Mouse (Mus musculus) kidney, postnatal 10 days (tissue): ENCODE results near the gene Gm10320.

Source experiments
- DNase-seq: peaks from one replicate; pipeline ENCODE4 v3.0.0; 2021; ENCODE audit warnings: mixed read lengths

Gene Gm10320

DNA sequence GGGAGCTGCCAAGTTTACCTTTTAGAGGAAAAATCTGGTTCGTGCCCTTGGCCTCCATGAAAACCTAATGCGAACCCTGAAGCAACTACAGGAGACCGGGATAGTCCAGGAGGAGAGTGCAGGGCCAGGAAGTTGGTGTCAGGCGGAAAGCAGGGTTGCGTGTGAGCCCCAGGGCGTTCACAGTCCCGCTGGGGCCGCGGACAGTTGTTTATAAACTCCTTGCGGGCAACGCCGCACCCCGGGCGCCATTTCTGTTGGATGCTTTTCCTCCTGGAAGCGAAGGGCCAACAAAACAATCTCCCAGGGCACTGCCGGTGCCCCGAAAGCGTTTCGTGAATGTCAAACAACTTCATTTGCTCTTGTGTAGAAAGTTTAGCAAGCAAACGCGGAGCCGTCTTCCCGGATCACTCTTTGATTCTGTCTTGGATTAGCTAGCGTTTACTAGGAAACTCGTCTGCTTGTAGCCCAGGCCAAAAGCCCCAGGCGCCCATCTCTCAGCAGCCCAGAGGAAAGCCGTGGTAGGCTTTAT is 11.1 kb upstream of the Gm10320 start:
- DNase-seq = peak; percentile 21

DNA sequence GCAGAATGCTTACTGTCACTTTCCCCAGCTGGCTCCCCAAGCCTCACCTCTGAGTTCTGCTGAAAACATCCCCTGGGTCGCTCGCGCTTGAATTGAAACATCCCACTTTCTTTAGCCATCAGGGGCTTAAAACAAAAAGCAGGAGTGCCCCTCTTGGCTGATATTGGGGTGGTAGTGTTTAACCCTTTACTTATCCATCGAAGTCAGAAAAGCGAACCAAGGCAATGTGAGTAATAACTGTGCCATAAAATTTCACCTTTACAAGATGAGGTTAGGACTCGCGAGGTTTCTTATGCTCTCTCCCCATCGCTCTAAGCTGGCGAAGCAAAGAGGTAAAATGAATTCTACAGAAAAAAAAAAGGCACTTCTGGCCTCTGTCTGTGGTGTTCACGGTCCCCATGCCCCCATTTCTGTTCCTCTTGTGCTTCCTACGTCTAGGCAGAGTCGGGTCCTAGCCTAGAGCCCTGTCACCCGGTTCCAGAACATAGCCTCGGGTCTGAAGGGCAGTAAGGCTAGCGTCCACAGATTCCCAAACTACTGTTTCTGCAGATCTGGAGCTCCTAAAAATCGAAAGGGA is 10.5 kb upstream of the Gm10320 start:
- DNase-seq = no peak

DNA sequence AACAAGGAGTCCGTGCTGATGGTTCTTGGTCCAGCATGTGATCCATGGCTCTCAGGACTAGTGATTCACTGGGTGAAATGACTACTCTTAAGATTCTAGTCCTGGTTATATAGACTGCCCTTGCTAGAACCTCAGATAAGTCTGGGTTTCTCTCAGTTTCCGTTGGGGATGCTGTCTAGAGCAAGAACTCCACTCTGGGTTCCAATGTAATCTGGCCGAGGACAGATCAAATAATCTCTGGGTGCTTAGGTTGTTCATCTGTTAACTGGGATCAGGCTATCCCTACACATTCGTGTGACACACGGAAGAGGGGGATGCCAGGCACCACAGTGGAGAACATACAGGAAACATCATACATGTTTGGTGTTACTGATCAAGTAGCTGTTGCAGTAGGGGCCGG is 9.5 kb upstream of the Gm10320 start:
- no peak for DNase-seq

GRCm38 (mm10) chr13:98500471-98501125 is 8.8 kb upstream of the Gm10320 start:
- no peak for DNase-seq

GRCm38 (mm10) chr13:98498561-98498960 is 6.8 kb upstream of the Gm10320 start:
- no peak for DNase-seq

DNA sequence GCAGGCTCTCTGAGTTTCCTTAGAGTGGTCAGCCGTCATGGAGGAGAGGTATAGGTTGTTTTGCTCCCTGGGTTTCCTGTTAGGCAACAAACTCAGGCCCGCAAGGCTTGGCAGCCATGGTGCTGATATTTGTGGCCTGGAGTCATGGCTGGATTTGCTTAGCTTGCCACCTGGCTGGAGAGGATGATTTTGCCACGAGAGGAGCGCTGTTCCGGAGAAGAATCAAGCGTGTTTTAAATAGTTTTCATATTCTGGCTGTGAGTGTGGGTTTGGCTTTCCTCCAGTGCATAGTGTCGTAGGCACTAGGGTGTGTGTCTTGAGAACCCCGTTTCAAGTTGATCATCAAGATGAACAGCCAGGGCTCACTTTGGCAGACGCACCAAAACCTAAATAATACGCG is 6.3 kb upstream of the Gm10320 start:
- DNase-seq = no peak

DNA sequence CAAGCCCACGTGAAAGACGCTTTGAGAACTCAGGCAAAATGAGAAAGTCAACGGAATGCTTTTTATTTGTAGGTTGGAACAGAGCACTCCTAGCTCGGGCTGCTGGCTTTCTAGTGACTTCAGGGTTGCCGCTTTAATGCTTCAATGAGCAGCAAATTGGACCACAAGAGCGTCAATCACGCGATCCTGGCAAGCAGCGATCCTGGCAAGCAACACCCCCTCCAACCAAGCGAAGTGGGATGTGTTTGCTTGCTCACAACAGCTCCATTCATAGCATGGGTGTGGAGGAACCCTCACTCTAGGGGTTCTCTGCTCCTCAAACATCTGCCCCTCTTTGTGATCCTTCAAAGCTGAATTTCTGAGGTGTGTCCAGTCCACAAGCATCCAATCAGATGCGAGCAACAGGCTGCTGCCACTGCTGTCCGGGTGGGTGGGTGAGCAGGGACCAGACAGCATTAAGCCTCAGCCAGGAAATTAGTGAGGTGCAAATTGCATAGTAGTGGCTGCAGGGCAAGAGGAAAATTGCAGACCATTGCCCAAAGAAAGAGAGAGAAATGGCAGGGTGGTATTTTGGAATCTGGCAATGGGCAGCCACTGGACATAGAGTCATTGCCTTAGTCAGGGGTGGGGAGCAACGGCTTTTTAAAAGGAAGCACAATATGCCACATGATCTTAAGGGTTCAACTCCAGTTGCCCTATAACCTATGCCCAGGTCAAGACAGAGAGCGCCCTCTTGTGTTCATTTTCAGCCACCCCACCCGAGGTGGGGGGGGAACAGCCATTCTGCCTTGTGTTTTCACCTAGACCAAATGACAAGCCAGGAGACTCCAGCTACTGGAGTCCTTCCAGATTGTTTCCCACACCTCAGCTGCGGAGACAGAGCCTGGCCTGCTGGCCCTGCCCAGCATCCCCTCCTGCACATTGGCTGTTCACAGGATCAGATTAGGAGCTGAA is 5.4 kb upstream of the Gm10320 start:
- DNase-seq = peak; percentile 62

GRCm38 (mm10) chr13:98494492-98495064 is 2.8 kb upstream of the Gm10320 start:
- DNase-seq = no peak

DNA sequence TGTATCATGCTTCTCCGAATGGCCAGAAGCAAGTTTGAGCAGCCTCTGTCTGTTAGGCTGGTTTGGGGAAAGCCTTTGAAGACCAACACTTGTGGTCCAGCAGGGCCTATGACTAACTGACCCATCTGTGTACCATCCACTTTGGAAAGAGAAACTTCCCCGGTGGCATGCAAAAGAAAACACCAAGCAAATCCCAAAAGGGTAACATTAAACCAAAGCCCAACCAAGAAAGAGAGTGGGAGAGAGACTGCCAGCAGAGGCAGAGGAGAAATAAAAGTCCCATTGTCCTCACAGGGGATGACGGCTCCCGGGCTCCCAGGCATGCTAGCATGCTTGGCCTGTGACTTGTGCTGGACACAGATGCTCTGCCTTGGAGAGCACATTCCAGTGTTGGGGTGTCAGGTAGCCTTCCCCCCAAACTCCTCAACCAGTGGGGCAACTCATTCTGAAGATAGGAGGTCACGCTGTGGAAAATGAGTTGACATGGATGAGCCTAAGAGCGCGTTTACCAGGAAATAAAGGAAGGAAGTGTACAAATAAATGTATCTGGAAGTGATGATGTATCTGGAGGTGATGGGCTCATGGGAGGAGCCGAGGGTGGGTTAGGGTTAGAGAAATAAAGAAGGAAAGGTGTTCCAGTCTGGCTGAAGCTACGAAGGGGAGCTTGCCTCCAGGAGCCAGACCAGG is 911 bp upstream of the Gm10320 start:
- no peak for DNase-seq

GRCm38 (mm10) chr13:98486726-98487125 is 5.1 kb downstream of the Gm10320 start:
- no peak for DNase-seq

GRCm38 (mm10) chr13:98486161-98486560 is 5.6 kb downstream of the Gm10320 start:
- DNase-seq = no peak

DNA sequence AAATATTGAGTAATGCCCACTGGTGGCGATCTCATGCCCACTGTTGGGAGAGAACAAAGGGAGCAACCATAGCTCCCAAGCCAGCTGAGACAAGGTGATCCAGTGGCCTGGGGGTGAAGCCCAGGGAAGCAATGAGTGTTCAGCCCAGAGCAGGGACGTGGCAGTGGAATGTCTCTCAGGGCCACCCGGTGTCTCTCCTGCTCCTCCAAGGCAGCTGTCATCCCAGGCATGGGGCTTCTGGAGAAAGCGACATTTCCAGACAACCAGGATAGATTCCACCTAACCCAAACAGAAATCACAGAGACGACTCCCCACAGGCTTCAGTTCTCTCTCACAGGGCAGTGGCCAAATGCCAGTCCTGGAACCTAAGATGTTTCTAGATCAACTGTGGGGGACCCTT is 6.4 kb downstream of the Gm10320 start:
- no peak for DNase-seq

GRCm38 (mm10) chr13:98477991-98478390 is 13.8 kb downstream of the Gm10320 start:
- no peak for DNase-seq

- DNase-seq = no peak
Measured at GRCm38 (mm10) chr13:98476839-98477495, 14.8 kb downstream of the Gm10320 start.

DNA sequence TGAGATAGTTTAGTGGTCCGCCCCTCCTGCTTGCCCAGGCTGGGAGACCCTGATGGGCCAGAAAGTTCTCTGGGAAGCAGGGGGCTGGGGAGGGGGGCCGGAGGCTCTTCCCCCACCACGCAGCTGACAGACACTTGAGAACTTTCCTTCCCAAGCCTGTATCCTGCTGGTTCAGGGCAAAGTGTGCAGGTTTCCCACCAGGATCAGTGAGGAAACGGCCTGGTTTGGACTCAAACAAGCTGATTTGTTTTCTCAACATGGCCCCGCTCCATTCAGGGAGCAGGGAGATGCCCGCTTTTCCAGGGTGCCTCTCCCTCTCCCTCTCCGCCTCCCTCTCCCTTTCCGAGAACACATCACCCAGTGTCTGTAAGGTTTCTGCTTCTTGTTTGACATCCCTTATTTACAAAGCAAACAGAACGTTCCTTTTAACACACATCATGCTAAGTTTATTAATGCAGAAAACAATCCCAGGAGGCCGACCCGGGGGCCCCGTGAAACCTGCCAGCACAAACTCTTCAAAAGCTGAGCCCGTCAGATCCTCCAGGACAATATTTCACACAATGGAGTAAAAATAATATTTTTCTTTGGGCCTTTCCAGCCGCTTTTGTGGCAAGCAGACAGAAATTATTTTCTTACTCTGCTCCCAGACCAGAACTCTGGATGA is 15.5 kb downstream of the Gm10320 start:
- DNase-seq = peak; percentile 55

- no peak for DNase-seq
Measured at GRCm38 (mm10) chr13:98475681-98476080, 16.1 kb downstream of the Gm10320 start.

DNA sequence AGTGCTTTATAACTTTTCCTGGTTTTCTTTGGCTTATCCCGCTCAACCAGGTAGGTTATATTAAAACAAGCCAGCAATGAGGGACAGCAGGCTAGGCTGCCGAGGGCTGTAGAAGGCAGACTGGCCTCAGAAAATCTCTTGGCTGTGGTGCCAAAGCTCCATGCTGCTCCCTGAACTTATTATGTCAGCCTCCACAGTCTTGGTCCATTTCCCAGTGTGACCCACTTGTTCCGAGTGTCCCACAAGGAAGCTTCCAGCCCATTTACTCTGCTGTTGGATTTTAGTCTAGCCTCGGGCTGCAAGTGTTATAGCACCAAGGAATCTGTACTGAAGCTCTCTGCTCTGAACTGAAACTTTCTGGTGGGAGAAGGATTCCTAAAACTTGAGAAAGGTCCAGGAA is 18.8 kb downstream of the Gm10320 start:
- peak; percentile 26 for DNase-seq

- no peak for DNase-seq
Measured at GRCm38 (mm10) chr13:98471756-98472155, 20.0 kb downstream of the Gm10320 start.

GRCm38 (mm10) chr13:98470321-98470720 is 21.5 kb downstream of the Gm10320 start:
- DNase-seq = no peak

DNA sequence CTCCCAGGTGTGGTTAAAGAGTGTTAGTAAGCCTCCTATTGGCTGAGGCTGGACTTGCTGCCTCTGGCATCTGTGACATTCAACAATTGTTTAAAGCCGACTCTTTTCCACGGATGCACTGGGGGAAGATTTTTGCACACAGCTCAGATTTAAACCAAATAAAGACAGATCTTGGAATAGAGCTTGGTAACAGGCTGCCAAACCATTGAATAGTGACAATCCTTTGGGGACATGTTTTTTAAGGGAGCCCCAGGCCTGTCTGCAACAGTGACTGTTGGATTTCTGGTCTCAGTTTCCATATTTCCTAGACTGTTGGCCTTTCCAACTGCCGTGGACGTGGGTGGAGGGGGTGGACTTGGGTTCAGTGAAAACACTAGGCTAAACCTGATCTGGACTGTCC is 21.9 kb downstream of the Gm10320 start:
- no peak for DNase-seq

GRCm38 (mm10) chr13:98461467-98461866 is 30.3 kb downstream of the Gm10320 start:
- no peak for DNase-seq
